Mouse (Mus musculus): ENCODE data around the gene Apba2.

DNA sequence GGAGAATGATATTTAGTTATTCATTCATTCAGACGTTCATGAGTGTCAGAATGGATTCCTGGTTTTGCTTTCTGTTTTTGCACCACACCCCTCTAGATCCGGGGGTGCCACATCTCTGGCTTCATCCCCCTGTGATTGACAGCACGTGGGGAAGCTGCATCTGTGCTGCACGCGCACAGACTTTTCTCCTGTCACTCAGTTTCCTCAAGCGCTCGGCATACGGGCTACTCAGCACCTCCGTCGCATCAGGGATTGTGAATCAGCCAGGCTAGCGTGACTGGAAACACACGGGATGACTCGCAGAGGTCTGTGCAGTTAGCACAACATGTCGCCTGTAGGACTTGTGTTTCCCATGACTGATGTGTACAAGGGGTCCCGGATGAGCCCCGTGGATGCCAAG, 72.6 kb downstream of the Apba2 start:
- TF ChIP-seq POLR2A (IDR thresholded peaks at IDR 0.05; ENCODE audit: borderline replicate concordance, extremely low read depth, low read depth, low read length) (no peak), CTCF (IDR thresholded peaks at IDR 0.05; ENCODE audit: insufficient read depth, low read length) (no peak)

Measured in lung, adult 2 months (tissue).